Mouse (Mus musculus): ENCODE data around the gene Tgif2lx2.
"Not testable (repeated sequence)": the region's sequence is repeated elsewhere in the genome, so short reads cannot be mapped to it uniquely, and the experiment has no call there.

Gene Tgif2lx2

DNA sequence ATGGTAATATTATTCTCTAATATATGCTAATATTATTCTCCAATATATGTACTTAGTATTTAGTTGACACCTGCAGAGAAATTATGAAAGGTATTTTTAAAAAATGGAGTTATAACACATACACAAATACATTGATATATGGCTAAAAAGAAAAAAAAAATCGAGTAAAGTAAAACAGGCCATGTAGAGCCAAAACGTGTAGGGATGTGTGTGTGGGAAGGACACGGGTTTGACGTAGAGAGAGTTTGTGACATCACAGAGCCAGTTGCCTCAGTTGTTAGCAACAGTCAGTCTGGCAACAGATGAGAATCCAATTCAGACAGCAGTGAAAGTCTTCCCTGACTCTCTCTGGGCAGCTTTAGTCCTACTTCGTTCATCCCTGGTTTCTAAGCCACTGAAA lies at the start of gene Tgif2lx2:
Gene Tgif2lx2, plus strand, starts transcription at position 301 of the 400 bp plus-strand sequence.
- not testable (repeated sequence) for DNase-seq
